Mouse (Mus musculus) intestine, postnatal 0 days (tissue): Measurements from ENCODE around the gene Cobl. TPM values are rescaled to one million over a fixed set of nuclear protein-coding genes. Genes with fewer than 3 reads are reported as not detected.
A peak's percentile ranks its signal among the peaks of the same experiment; 100 is the strongest.

Experiments
- ATAC-seq: fragments of 200-750 bp; cut with Nextera tagmentation; 2 replicates; pipeline ENCODE4 v1.8.0; 2017; ENCODE audit warnings: mild to moderate bottlenecking, moderate TSS enrichment, moderate library complexity
- H3K27ac ChIP-seq: fragments of 300-500 bp; sonication (generic); 2 replicates; pipeline ENCODE4 v1.5.1; 2014; ENCODE audit warnings: mild to moderate bottlenecking, low read depth, low read length, moderate library complexity
- H3K27me3 ChIP-seq: fragments of 300-500 bp; sonication (generic); replicated peaks from 2 replicates; pipeline ENCODE4 v1.6.1; 2014; ENCODE audit warnings: low read length, mixed read lengths; ENCODE audit not compliant: control insufficient read depth, insufficient read depth
- H3K36me3 ChIP-seq: fragments of 300-500 bp; sonication (generic); 2 replicates; pipeline ENCODE4 v1.6.1; 2014; ENCODE audit warnings: mild to moderate bottlenecking, moderate library complexity; ENCODE audit not compliant: control insufficient read depth, insufficient read depth
- H3K4me1 ChIP-seq: fragments of 300-500 bp; sonication (generic); replicated peaks from 2 replicates; pipeline ENCODE4 v1.6.1; 2014; ENCODE audit warnings: antibody characterized with exemption, low read length, mixed read lengths; ENCODE audit not compliant: control insufficient read depth, insufficient read depth
- H3K4me2 ChIP-seq: fragments of 300-500 bp; sonication (generic); replicated peaks from 2 replicates; pipeline ENCODE4 v1.6.1; 2014; ENCODE audit warnings: low read depth, mild to moderate bottlenecking, moderate library complexity
- H3K4me3 ChIP-seq: fragments of 300-500 bp; sonication (generic); 2 replicates; pipeline ENCODE4 v1.5.1; 2014; ENCODE audit warnings: low read depth, low read length
- H3K9ac ChIP-seq: fragments of 300-500 bp; sonication (generic); 2 replicates; pipeline ENCODE4 v1.6.1; 2014; ENCODE audit warnings: mild to moderate bottlenecking, low read depth, low read length
- H3K9me3 ChIP-seq: fragments of 300-500 bp; sonication (generic); 2 replicates; pipeline ENCODE4 v1.6.1; 2016; ENCODE audit warnings: mixed run types; ENCODE audit not compliant: control insufficient read depth
- CTCF ChIP-seq: sonication (generic); IDR thresholded peaks from 2 replicates; pipeline ENCODE4 v1.5.1; 2016; ENCODE audit warnings: low read depth, mild to moderate bottlenecking, control low read depth, antibody characterized with exemption, moderate library complexity
- WGBS: fragments of 180-500 bp; shearing (Covaris S2); extraction: QIAGEN DNeasy Blood & Tissue Kit; methylation state at CpG from one replicate; pipeline ENCODE4 v1.1.7; 2014; 5-methylcytosine and 5-hydroxymethylcytosine counted together
- polyA plus RNA-seq: library from polyadenylated mRNA; unstranded; fragments of >200 nt; fragmentation: Nextera tagmentation; extraction: Ambion mirVana; gene quantifications from 2 replicates; pipeline ENCODE4 v1.2.1, GENCODE M21; 2015

The Cobl gene
- polyA plus RNA-seq: 6.3 and 8.5 TPM in 2 replicates

- ATAC-seq: peak; percentile 78
- Histone ChIP-seq H3K9ac (peak within 1 kb of the TSS; percentile 68), H3K4me2 (peak within 1 kb of the TSS; percentile 72), H3K4me1 (0 out of 2 replicates have a peak, but pooled peaks cover 3% of the 10 kb centered on the region), H3K4me3 (peak within 1 kb of the TSS; percentile 66), H3K27ac (no peak within 1 kb of the TSS), H3K27me3 (no peaks in the 10 kb centered on the region), H3K36me3 (no peaks in the 10 kb centered on the region), H3K9me3 (no peaks in the 10 kb centered on the region)
- no peak for TF ChIP-seq CTCF
- WGBS: under 1% methylated on average over 71 of the region's 89 CpGs
These were observed at the start of gene Cobl for GRCm38 (mm10) chr11:12464181-12465162. Cobl (minus strand) TSS chr11:12464960.

- Histone ChIP-seq H3K4me1 (no peaks in the 10 kb centered on the region), H3K36me3 (no peaks in the 10 kb centered on the region), H3K9me3 (no peaks in the 10 kb centered on the region), H3K27me3 (no peaks in the 10 kb centered on the region), H3K4me2 (no peak overlapping the region), H3K9ac (no peak overlapping the region), H3K4me3 (no peak overlapping the region), H3K27ac (no peak overlapping the region)
- TF ChIP-seq CTCF: no peak
- ATAC-seq: no peak
- WGBS: 43% methylated on average over 5 of the region's 5 CpGs
These were observed 49.0 kb upstream of the Cobl start for GRCm38 (mm10) chr11:12513796-12514195.

- TF ChIP-seq CTCF: no peak
- no peak overlapping the region for H3K9ac ChIP-seq
- no peak overlapping the region for H3K4me3 ChIP-seq
- H3K4me2 ChIP-seq: no peak overlapping the region
- 88% methylated on average over 6 of the region's 6 CpGs for WGBS
- no peak overlapping the region for H3K27ac ChIP-seq
- H3K36me3 ChIP-seq: no peaks in the 10 kb centered on the region
- ATAC-seq: no peak
- H3K27me3 ChIP-seq: no peaks in the 10 kb centered on the region
- H3K9me3 ChIP-seq: no peaks in the 10 kb centered on the region
- no peaks in the 10 kb centered on the region for H3K4me1 ChIP-seq
These were observed 41.7 kb upstream of the Cobl start for GRCm38 (mm10) chr11:12506371-12506890.

- Histone ChIP-seq H3K4me3 (no peak overlapping the region), H3K9ac (no peak overlapping the region), H3K27ac (no peak overlapping the region), H3K27me3 (no peaks in the 10 kb centered on the region), H3K9me3 (no peaks in the 10 kb centered on the region), H3K36me3 (no peaks in the 10 kb centered on the region), H3K4me1 (no peaks in the 10 kb centered on the region), H3K4me2 (no peak overlapping the region)
- ATAC-seq: no peak
- 74% methylated on average over 4 of the region's 4 CpGs for WGBS
- TF ChIP-seq CTCF: no peak
These were observed 39.0 kb upstream of the Cobl start for GRCm38 (mm10) chr11:12503756-12504155.

- TF ChIP-seq CTCF: no peak
- H3K9ac ChIP-seq: no peak overlapping the region
- no peaks in the 10 kb centered on the region for H3K36me3 ChIP-seq
- no peak overlapping the region for H3K27ac ChIP-seq
- H3K4me2 ChIP-seq: no peak overlapping the region
- WGBS: 63% methylated on average over 3 of the region's 3 CpGs
- ATAC-seq: 0 out of 2 replicates have a peak, but pooled peaks have one; percentile 31
- no peaks in the 10 kb centered on the region for H3K4me1 ChIP-seq
- H3K27me3 ChIP-seq: no peaks in the 10 kb centered on the region
- H3K9me3 ChIP-seq: no peaks in the 10 kb centered on the region
- no peak overlapping the region for H3K4me3 ChIP-seq
These were observed 37.0 kb upstream of the Cobl start for GRCm38 (mm10) chr11:12501721-12502120.

- no peaks in the 10 kb centered on the region for H3K9me3 ChIP-seq
- ATAC-seq: no peak
- TF ChIP-seq CTCF: no peak
These were observed 29.0 kb upstream of the Cobl start for GRCm38 (mm10) chr11:12493791-12494190.

More at GRCm38 (mm10) chr11:12493791-12494190, 29.0 kb upstream of the Cobl start:
- H3K36me3 ChIP-seq: no peaks in the 10 kb centered on the region
- H3K9ac ChIP-seq: no peak overlapping the region
- H3K4me3 ChIP-seq: no peak overlapping the region
- no peak overlapping the region for H3K27ac ChIP-seq
- no peak overlapping the region for H3K4me2 ChIP-seq
- no peaks in the 10 kb centered on the region for H3K27me3 ChIP-seq
- no peaks in the 10 kb centered on the region for H3K4me1 ChIP-seq
